Mouse (Mus musculus) cerebellum, adult (tissue): ENCODE measurements at regions not wholly inside any gene's neighbourhood (a gene's known extent, or its start where the extent isn't known, plus 50 kb on each side); places are given as distances from the start of the nearest gene placed in this dataset.

Experiments
- ATAC-seq: cut with Nextera tagmentation; 2 replicates; pipeline ENCODE4 v1.9.2; 2017; ENCODE audit warnings: mild to moderate bottlenecking, moderate library complexity, mixed read lengths; ENCODE audit not compliant: insufficient number of reproducible peaks, low FRiP score, low TSS enrichment

DNA sequence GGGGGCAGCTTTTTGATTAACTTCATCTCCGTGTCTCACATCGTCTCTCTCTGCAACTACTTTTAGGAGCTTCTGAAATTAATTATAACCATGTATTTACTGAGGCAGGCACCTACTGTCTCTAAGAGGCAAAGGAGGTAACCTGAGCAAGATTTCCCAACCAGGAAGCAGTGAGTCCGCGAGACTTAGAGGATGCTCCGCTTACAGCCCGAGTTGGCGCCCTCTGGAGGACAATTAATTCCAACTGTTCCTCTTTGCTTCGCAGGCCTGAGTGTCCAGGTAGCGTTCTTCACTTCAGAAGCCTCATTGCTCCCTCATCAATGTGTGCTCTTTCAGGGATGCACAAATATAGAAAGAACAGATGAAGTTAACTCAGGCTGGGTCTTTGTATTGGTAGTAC, 296.7 kb downstream of the 1500009L16Rik start:
- peak; percentile 70; the same call in 1 of the 2 replicates for ATAC-seq

DNA sequence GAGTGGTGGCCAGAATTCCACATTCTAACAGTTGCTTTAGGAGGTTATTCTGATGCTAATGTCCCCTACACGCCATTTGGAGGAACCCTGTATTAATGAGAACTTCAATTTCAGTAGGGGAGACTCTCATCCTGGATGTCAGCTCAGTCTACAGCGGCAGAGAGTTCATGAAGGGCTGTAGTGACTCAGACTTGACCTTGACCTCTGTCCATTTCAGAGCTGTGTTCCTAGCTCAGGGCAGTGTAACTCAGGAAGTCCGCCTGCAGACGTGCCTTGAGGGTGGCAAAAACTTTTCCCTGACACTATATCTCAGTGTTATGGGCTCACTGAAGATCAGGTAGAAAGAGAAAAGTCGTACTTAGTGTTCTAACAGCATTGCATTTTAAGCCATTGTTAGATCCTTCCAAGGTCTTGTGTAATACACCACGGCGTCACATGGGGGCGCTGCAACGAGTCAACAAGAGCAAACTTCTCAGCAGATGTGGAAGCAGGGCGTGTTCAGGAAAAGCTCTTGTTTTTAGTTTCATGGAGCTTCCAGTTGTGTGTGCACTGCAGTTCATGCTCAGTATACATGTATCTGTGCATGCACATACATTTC, 297.5 kb downstream of the 1500009L16Rik start:
- no peak for ATAC-seq

DNA sequence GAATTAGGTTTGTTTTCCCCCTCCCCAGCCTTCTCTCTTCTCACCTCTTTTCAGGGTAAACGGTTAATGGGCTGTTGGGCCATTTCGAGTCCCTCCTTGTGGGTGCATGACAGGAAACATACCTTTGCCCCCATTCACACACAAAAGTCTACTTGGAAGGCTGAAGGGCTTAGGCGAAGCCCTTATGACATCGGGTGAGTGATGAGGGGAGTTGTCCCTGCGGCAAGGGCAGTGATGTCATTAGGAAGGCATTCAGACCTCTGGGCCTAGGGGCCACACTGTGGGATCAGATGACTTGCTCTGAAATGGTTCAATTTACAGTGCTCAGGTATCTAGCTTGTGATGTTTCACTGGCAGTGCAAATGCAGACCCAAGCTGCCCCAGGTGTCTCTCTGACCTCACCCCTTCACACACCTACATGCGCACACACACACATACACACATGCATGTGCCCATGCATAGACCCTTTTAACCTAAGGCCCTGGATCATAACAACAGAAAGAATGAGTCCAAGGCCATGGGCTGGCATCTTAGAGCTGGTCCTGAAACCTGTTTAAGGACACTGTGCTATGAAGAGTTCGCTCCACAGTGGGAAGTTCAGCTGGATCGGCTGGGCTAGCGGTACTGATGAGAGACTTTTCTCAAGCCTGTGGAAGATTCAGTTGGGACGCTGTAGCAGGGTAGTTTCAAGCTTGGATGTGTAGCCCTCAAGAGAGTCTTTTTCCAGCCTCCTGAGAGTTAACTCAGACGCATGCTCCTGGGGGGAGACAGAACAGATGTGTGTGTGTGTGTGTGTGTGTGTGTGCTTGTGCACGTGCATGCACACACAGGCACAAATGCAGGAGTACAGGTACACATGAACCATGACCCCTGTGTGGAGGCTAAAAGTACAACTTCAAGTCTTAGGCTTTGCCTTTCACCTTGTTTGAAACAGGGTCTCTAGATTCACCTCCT, 298.8 kb downstream of the 1500009L16Rik start:
- no peak for ATAC-seq

DNA sequence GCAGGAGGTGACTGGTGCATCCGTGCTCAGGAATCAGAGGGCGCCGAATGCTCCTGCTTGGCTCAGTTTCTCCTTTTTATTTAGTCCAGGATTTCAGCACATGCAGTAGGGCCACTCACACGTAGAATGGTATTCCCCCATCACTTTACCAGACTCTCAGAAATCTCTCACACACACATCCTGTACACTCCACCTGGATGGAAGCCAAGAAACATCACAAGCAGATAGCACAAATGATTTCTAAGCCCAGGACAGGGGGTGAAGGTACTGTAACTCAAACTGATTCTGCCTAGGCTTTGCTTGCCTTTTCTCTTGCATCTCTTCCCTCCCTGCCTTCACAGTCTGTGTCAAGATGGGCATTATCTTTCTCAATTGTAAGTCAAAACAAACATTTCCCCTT, 301.6 kb downstream of the 1500009L16Rik start:
- no peak for ATAC-seq

DNA sequence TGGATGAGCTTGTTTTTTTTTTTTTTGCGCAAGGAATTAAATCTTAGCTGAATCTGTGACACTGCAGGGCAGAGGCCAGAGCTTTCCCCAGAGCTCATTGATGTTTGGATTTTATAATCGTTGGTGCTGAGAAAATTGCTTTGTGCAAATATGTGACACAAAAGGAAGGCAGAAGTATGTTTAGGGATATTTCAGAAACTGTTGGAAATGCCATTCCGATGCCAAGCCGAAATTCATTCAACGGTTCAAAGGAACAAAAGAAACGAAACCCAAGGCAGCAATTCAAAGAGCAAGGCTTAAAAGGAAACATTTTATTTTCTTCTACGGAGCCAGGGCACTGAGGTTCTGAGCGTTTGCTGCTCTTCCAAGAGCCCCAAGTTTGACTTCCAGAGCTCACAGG, 302.2 kb downstream of the 1500009L16Rik start:
- no peak for ATAC-seq

DNA sequence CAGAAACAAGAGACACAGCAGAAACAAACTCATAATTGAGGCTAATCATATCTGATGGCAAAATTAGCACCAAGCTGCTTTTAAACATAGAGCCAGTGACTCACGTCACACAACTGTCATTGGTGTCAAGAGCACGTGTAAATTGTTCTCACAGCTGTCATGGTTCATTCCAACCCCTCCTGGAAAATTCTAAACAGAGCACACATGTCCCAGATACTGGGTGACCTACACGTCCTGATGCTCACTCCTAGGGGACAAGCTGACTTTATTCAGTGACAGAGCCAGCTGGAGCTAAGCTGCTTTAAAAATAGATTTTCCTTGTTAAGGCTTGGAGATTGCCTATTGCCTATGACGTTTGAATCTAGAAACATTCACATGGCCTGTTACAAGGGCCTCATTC, 304.1 kb downstream of the 1500009L16Rik start:
- ATAC-seq = no peak

DNA sequence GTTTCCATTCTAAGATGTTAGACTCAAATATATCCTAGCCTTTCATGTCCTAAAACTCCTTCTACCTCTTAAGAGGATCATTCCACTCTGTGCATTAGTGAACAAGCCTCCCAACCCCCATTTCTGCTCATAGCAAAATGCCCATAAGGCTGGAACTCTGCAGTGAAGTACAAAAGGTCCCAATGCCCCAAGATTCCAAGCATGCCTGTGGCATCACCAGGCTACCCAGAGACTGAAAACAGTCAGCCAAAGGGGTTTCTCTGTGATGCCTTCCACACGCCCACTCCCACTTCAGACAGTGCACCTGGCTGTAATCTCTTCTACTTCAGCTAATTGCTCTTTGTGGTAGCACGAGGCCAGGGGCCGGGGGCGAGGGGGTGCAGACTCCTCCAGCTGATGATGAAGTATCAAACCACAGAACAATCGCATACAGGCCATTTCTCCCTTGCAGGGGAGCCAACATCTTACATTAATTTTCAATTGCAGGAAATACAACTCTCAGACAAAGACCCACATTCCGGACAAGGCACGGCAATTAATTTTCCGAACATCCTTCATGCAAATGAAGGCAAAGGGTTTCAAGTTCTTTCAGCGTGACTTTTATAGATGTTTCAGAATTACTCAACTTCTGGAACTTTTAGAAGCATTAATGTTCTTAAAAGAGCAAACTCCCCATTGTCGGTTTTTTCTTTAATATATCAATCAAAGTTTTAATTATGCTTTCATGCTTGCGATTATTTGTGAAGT, 313.6 kb downstream of the 1500009L16Rik start:
- no peak for ATAC-seq

DNA sequence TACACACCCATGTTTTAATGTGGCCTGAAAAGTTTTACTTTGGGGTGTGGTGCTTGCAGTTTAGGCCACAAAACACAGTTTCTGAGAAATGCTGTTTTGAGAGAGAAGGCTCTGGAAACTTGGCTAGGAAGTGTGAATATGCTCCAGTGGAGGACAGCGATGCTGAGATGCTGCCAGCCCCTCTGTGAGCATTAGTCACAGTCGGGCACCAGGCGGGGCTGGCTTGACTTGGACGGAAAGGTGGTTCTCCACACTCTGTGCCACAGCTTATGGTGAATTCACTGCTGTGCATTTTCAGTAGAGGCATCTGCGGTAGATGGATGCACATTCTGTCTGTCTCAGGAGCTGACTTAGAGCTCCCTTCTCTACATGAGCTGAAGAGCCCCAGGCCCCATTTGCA, 326.0 kb downstream of the 1500009L16Rik start:
- ATAC-seq = 0 out of 2 replicates have a peak, but pooled peaks have one; percentile 36

DNA sequence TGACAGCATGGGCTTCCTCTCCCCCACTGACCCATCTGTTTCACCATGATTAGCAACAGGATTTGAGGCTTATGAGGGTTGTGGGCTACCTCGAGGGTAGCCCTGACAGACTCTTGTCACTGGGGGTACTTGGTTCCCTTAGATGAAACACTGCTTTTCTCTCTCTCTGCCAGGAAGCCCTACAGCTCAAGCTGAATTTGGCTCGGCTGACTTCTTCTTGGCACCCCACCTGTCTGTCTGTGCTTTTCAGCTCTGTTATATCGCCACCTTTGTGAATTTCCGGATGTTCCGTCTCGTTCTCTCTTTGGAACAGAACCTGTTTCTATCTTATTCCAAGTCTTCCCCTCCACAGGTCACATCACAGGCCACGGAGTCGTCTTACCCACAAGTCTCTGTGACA, 330.0 kb downstream of the 1500009L16Rik start:
- ATAC-seq = no peak

DNA sequence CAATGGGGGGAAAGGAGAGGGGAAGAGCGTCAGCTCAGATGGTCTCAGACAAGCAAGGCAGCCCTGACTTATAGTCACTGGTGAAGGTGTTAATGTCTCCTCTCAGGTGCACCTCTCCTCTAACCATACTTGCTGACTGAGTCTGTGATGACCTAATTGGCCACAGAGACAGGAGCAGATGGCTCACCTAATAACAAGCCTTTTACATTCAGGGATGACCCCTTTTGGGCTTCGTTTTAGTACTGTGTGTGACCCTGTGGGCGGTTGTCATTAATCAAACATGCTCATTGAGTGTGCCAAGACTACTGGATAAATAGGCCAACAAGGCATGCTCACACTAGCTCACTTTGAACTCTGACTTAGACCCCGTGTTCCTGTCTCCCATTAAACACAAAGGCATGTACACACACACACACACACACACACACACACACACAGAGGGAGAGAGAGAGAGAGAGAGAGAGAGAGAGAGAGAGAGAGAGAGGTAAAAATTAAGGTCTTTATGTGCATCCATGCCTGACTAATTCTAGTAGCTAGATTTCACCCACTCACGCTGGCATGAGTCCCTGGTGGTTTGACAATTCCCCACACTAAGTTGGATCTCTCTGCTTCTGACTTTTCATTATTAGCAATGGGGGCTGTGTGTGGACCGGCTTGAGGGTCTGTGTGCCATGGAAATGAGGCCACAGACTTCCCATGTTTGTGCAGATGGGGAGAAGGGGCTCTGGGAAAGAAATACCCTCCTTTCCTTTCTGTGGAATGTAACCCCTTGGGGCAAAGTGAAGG, 332.1 kb downstream of the 1500009L16Rik start:
- ATAC-seq = peak; percentile 78

DNA sequence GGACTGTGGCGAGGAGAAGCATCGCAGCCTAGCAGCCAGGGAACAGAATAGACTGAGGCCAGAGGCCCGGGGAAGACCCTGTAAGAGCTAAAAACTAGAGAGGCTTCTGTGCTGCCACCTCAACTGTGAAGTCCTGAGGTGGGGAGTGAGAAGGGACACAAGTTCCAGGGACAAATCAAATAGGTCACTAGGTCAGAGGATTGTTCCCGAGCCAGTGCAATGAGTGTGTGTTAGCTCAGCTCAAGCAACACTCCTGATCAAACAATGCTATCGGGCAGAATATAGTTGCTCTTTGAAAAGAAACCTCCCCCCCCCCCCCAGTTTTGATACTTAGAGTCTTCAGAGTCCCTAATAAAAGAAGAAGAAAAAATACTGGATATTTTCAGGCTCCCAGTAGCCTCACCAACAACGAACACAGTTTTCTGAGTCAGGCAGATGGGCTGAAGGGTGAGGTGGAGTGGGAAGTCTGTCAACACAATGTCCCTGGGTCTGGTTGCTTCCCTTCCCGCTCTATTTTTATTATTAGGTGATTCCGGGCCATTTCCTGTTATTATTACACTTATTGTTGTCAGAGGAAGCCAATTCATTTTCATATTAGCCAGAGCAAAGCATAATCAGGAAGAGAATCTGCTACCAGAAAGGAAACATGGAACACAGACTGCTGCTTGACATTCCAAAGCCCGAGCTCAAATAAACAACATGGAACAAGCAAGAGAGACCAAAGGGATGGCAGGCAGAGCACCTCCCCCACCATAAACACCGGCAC, 332.9 kb downstream of the 1500009L16Rik start:
- no peak for ATAC-seq

DNA sequence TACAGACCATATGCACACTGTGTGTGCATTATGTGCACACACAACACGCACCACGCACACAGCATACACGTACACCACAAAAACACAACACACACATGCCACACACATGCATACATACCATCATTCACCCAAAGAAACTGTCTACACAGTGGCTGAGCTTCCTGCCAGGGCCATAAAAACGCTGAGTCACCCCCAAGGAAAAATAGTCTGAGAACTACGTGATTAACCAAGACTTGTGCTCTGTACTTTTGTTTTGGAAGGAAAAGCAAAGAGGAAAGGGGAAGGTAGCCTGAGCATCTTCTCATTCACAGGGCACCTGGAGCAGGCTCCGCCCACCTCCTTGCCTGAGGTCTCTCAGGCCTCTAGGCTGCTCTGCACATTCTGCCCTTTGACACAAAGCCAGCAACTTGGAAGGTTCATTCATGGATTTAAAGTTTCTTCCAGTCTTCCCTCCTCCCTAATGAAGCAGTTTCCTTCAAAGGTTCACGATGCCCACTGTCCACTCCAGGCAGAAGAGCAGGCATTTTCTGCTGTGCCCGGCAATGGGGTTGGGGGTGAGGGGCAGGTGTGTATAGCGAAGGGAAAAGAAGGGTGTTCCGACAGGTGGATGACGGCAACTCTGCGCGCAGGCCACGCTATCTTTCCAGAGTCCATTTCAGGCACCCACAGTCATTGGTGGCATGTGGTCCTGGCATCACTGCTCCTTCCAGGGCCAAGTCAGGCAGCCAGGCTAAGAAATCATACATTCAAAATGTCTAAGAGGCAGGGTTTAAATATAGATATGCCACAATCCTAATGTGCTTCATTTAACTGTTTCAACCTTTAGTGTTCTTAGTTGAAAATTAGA, 333.9 kb downstream of the 1500009L16Rik start:
- no peak for ATAC-seq

DNA sequence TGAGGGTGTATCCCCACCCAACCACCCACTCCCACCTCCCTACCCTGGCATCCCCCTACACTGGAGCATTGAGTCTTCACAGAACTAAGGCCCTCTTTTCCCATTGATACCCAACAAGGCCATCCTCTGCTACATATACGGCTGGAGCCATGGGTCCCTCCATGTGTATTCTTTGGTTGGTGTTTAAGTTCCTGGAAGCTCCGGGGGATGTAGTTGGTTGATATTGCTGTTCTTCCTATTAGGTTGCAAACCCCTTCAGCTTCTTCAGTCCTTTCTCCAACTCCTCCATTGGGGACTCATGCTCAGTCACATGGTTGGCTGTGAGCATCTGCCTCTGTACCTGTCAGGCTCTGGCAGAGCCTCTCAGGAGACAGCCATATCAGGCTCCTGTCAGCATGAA, 335.6 kb downstream of the 1500009L16Rik start:
- no peak for ATAC-seq

DNA sequence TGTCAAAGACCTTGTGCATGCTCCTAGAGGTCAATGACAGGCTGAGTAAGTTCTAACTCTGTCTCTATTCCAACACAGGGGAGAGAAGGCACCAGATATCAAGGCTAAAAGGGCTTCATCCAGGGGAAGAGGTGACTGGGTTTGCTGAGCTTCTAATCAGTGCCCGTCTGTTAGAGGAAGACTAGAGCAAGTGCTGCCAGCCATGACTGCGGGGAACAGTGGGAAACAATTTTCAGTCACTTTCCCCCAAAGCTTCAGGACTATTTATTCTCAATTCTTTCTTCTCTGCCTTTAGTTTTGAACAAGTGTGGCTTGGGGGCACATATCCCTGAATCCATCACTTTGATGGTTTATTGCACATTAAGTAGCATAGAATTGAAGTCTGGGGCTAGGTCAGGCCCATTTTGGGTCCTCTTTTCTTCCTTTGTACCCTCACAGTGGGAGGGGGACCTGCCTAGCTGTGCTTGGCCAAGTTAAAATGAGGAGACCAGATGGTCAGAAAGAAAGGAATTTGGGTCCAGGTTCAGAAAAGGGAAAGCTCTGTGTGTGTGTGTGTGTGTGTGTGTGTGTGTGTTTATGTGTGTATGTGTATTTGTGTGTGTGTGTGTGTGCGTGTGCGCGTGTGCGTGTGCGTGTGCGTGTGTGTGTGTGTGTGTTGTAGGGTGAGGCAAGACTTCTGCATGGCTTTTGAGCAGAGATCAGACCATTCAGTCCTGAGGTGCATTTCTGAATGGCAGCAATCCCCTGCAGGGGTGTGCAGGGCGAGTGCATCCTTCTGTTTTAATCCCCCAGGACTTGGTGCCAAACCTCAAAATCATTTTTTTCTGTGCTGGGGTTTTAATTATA, 337.2 kb downstream of the 1500009L16Rik start:
- ATAC-seq = peak; percentile 41; the same call in 1 of the 2 replicates

DNA sequence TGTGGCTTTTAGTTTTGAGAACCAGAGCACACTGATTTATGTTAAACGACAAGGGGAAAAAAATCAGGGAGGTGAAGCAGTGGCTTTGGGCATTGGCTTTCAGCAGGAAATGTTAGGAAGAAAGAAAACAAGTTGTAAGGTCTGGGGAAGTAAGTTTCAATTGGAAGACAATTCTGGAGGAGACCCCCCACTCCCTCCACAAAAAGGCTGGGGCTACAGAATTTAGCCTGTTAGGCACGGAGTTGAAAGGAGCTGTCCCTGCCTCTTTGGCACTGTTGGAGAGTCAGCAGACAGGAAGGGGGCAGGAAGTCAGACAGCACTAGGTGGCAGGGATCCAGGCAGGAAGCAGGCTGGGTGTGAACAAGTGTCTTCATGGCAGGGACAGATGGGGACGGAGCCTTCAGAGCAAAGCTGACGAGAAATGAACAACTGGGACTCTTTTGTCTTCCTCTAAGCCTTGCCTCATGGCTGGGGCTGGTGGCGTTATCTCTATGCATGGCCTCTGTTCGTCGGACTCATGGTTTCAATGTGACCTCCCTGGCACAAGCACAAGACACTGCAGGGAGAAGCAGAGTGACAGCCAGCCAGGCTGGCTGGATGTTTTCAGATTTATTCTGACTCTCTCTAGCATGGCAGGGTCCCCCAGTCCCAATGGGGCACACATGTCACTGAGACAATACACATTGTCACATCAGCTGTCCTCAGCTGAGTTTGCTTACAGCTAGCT, 338.0 kb downstream of the 1500009L16Rik start:
- peak; percentile 77 for ATAC-seq

DNA sequence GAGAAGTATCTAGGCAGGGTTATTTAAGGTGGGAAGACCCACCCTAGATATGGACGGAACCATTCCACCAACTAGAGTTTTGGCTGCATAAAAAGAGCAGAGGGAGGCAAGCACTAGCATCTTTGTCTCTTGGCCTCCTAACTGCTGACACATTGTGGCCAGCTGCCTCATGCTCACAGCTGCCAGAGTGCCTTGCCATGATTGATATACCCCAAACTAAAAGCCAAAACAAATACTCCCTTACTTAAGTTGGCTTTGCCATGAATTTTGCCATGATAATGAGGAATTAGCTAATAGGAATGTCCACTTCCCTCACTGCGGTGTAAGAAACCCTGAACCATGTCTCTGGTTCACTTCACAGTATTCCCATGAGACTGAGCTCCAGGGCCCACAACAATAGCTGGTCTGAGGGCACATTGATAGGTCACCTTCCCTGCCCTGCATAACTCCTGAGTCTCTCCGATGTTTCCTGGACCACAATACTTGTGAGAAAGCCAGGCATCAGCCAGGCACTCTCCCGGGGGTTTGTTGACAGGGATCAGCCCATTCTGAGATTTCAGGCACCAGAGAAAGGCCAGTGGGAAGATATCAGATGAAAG, 344.5 kb downstream of the 1500009L16Rik start:
- no peak for ATAC-seq

DNA sequence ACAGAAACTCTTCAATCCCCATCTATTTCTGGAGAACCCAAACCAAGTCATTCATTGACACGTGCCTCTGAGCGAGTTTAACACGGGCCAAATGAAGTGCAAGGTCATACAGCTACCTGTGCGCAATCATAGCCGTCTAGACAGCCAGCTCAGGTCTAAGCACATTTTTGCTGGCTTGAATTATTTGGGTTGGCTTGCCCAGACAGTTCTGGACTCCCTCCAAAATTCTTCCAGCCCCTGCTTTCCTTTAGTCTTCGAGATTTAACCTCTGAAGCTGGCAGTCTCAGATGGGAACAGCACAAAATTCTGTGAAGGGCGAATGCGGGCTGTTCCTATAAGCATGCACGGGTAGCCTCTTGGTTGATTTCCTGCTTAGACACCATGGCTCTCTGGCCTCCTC, 347.1 kb downstream of the 1500009L16Rik start:
- ATAC-seq = no peak
